Mouse (Mus musculus) MEL (cell line): ENCODE measurements around the gene Glod4. TPM values are rescaled to one million over a fixed set of nuclear protein-coding genes. Genes with fewer than 3 reads are reported as not detected.

Experiments used
- DNase-seq: peaks from one replicate; pipeline ENCODE4 v3.0.0; 2011; ENCODE audit warnings: low read depth, low spot score
- H3K27ac ChIP-seq: 2 replicates; pipeline ENCODE4 v1.5.1; 2012; ENCODE audit warnings: low read depth, mild to moderate bottlenecking, control low read depth, low read length, moderate library complexity; ENCODE audit not compliant: control insufficient read depth
- H3K27me3 ChIP-seq, 2 experiments: fragments of 150-350 bp in 1 of 2; sonication (generic) in 1 of 2; 2 replicates each; pipeline ENCODE4 v1.6.1; 2012; ENCODE audit warnings: low read length in 2 of 2, mild to moderate bottlenecking in 2 of 2, improper control_type of control experiment in 1 of 2, moderate library complexity in 1 of 2; ENCODE audit not compliant: insufficient read depth in 2 of 2, control insufficient read depth in 1 of 2
- H3K36me3 ChIP-seq, 2 experiments: 2 replicates each; pipeline ENCODE4 v1.6.1; 2012 to 2014; ENCODE audit warnings: low read length in 2 of 2, improper control_type of control experiment in 1 of 2, inconsistent platforms in 1 of 2, mild to moderate bottlenecking in 1 of 2; ENCODE audit not compliant: insufficient read depth in 2 of 2, control insufficient read depth in 1 of 2
- H3K4me1 ChIP-seq, 2 experiments: fragments of 150-350 bp in 1 of 2; sonication (generic) in 1 of 2; 2 replicates each; pipeline ENCODE4 v1.6.1; 2012; ENCODE audit warnings: low read length in 2 of 2, improper control_type of control experiment in 1 of 2, mild to moderate bottlenecking in 1 of 2; ENCODE audit not compliant: insufficient read depth in 2 of 2, control insufficient read depth in 1 of 2
- H3K4me3 ChIP-seq, 2 experiments: fragments of 150-350 bp in 1 of 2; sonication (generic) in 1 of 2; 2 replicates each; pipeline ENCODE4 v1.5.1; 2012; ENCODE audit warnings: low read depth in 2 of 2, low read length in 2 of 2, mild to moderate bottlenecking in 2 of 2, moderate library complexity in 2 of 2, control low read depth in 1 of 2, improper control_type of control experiment in 1 of 2; ENCODE audit not compliant: control insufficient read depth in 1 of 2, insufficient read depth in 1 of 2
- H3K79me2 ChIP-seq: 2 replicates; pipeline ENCODE4 v1.6.1; 2012; ENCODE audit warnings: mild to moderate bottlenecking, low read length, moderate library complexity; ENCODE audit not compliant: control insufficient read depth, poor library complexity, insufficient read depth
- H3K9ac ChIP-seq: 2 replicates; pipeline ENCODE4 v1.6.1; 2012; ENCODE audit warnings: low read depth, mild to moderate bottlenecking, control low read depth, low read length, moderate library complexity; ENCODE audit not compliant: control insufficient read depth, poor library complexity, severe bottlenecking
- H3K9me3 ChIP-seq: fragments of 150-350 bp; sonication (generic); replicated peaks from 2 replicates; pipeline ENCODE4 v1.6.1; 2012; ENCODE audit warnings: mild to moderate bottlenecking, low read length, improper control_type of control experiment, moderate library complexity; ENCODE audit not compliant: insufficient read depth
- CHD1 ChIP-seq: IDR thresholded peaks from 2 replicates; pipeline ENCODE4 v1.6.1; 2012; ENCODE audit warnings: low read depth, mild to moderate bottlenecking, inconsistent platforms, low read length, improper control_type of control experiment
- E2F4 ChIP-seq: IDR thresholded peaks from 2 replicates; pipeline ENCODE4 v1.6.1; 2011; ENCODE audit warnings: low read depth, low read length, improper control_type of control experiment, borderline replicate concordance
- ELF1 ChIP-seq: IDR thresholded peaks from 2 replicates; pipeline ENCODE4 v1.6.1; 2014; ENCODE audit warnings: low read depth, mild to moderate bottlenecking, inconsistent platforms, low read length, improper control_type of control experiment, moderate library complexity
- EP300 ChIP-seq, 2 experiments: IDR thresholded peaks; 2 replicates each; pipeline ENCODE4 v1.6.1; 2011; ENCODE audit warnings: improper control_type of control experiment in 2 of 2, low read length in 2 of 2, low read depth in 1 of 2, mild to moderate bottlenecking in 1 of 2
- ETS1 ChIP-seq: IDR thresholded peaks from 2 replicates; pipeline ENCODE4 v1.6.1; 2012; ENCODE audit warnings: low read depth, mild to moderate bottlenecking, inconsistent platforms, low read length, improper control_type of control experiment, moderate library complexity
- GABPA ChIP-seq: IDR thresholded peaks from 2 replicates; pipeline ENCODE4 v1.6.1; 2012; ENCODE audit warnings: low read depth, mild to moderate bottlenecking, inconsistent platforms, low read length, improper control_type of control experiment, moderate library complexity
- GATA1 ChIP-seq: IDR thresholded peaks from 2 replicates; pipeline ENCODE4 v1.6.1; 2011; ENCODE audit warnings: low read depth, low read length, improper control_type of control experiment
- HCFC1 ChIP-seq: IDR thresholded peaks from 2 replicates; pipeline ENCODE4 v1.6.1; 2012; ENCODE audit warnings: low read depth, mild to moderate bottlenecking, inconsistent platforms, low read length, improper control_type of control experiment, moderate library complexity
- MAFK ChIP-seq: IDR thresholded peaks from 2 replicates; pipeline ENCODE4 v1.6.1; 2011; ENCODE audit warnings: low read depth, mild to moderate bottlenecking, low read length, improper control_type of control experiment, borderline replicate concordance
- MXI1 ChIP-seq: IDR thresholded peaks from 2 replicates; pipeline ENCODE4 v1.6.1; 2011; ENCODE audit warnings: mild to moderate bottlenecking, low read depth, low read length, improper control_type of control experiment
- MYB ChIP-seq: IDR thresholded peaks from 2 replicates; pipeline ENCODE4 v1.6.1; 2011; ENCODE audit warnings: mild to moderate bottlenecking, low read depth, low read length, improper control_type of control experiment
- MYC ChIP-seq: IDR thresholded peaks from 2 replicates; pipeline ENCODE4 v1.6.1; 2011; ENCODE audit warnings: low read depth, mild to moderate bottlenecking, low read length, improper control_type of control experiment, moderate library complexity
- NRF1 ChIP-seq: IDR thresholded peaks from 2 replicates; pipeline ENCODE4 v1.6.1; 2014; ENCODE audit warnings: low read depth, mild to moderate bottlenecking, inconsistent platforms, low read length, improper control_type of control experiment, moderate library complexity; ENCODE audit not compliant: poor library complexity, insufficient read depth, severe bottlenecking
- POLR2A ChIP-seq, 2 experiments: IDR thresholded peaks; 2 replicates each; pipeline ENCODE4 v1.6.1; 2011 to 2012; ENCODE audit warnings: low read length in 2 of 2, mild to moderate bottlenecking in 2 of 2, control low read depth in 1 of 2, improper control_type of control experiment in 1 of 2, low read depth in 1 of 2, moderate library complexity in 1 of 2; ENCODE audit not compliant: control insufficient read depth in 1 of 2, insufficient read depth in 1 of 2, poor library complexity in 1 of 2
- POLR2AphosphoS2 ChIP-seq: IDR thresholded peaks from 2 replicates; pipeline ENCODE4 v1.6.1; 2011; ENCODE audit warnings: low read length, improper control_type of control experiment
- POLR2AphosphoS5 ChIP-seq: IDR thresholded peaks from 2 replicates; pipeline ENCODE4 v1.6.1; 2012; ENCODE audit warnings: low read depth, borderline replicate concordance, mild to moderate bottlenecking, inconsistent platforms, low read length, moderate library complexity, mixed read lengths
- RAD21 ChIP-seq: IDR thresholded peaks from 2 replicates; pipeline ENCODE4 v1.6.1; 2011; ENCODE audit warnings: mild to moderate bottlenecking, low read depth, low read length, improper control_type of control experiment
- RCOR1 ChIP-seq: IDR thresholded peaks from 2 replicates; pipeline ENCODE4 v1.6.1; 2012; ENCODE audit warnings: low read depth, mild to moderate bottlenecking, inconsistent platforms, low read length, improper control_type of control experiment
- SIN3A ChIP-seq: IDR thresholded peaks from 2 replicates; pipeline ENCODE4 v1.6.1; 2012; ENCODE audit warnings: low read length, improper control_type of control experiment, inconsistent platforms
- SMC3 ChIP-seq: IDR thresholded peaks from 2 replicates; pipeline ENCODE4 v1.6.1; 2011; ENCODE audit warnings: low read depth, low read length, improper control_type of control experiment
- TBP ChIP-seq: IDR thresholded peaks from 2 replicates; pipeline ENCODE4 v1.8.0; 2011; ENCODE audit warnings: low read depth, low read length, improper control_type of control experiment
- TCF12 ChIP-seq: IDR thresholded peaks from 2 replicates; pipeline ENCODE4 v1.6.1; 2014; ENCODE audit warnings: low read depth, mild to moderate bottlenecking, inconsistent platforms, low read length, improper control_type of control experiment, moderate library complexity
- UBTF ChIP-seq: IDR thresholded peaks from 2 replicates; pipeline ENCODE4 v1.6.1; 2012; ENCODE audit warnings: low read depth, mild to moderate bottlenecking, inconsistent platforms, low read length, improper control_type of control experiment, moderate library complexity, borderline replicate concordance; ENCODE audit not compliant: insufficient read depth
- USF1 ChIP-seq: IDR thresholded peaks from 2 replicates; pipeline ENCODE4 v1.6.1; 2014; ENCODE audit warnings: low read depth, mild to moderate bottlenecking, inconsistent platforms, low read length, improper control_type of control experiment, moderate library complexity
- ZNF384 ChIP-seq: IDR thresholded peaks from 2 replicates; pipeline ENCODE4 v1.6.1; 2012; ENCODE audit warnings: low read depth, mild to moderate bottlenecking, inconsistent platforms, low read length, improper control_type of control experiment
- polyA plus RNA-seq, 2 experiments: library from polyadenylated mRNA; stranded (reverse) in 1 of 2; unstranded in 1 of 2; fragments of >175 nt in 1 of 2; fragments of >200 nt in 1 of 2; gene quantifications; 2 replicates each; pipeline versions ENCODE4 v1.2.1 to v1.2.4; 2012; ENCODE audit warnings: low replicate concordance in 2 of 2, low read depth in 1 of 2; ENCODE audit not compliant: insufficient read length in 2 of 2, insufficient read depth in 1 of 2, missing spikeins in 1 of 2
- total RNA-seq: library from RNA; depleted of rRNA; stranded (reverse); fragments of 300-350 nt; gene quantifications from 2 replicates; pipeline ENCODE4 v1.2.3, GENCODE M21; 2012

The Glod4 gene
- total and polyA plus RNA-seq, 3 experiments, result 63.9 to 139 TPM; not detected in 1

- peak; percentile 90 for TF ChIP-seq MYC
- TF ChIP-seq UBTF, result no peak
- TF ChIP-seq ELF1, result peak; percentile 100
- peak; percentile 99 for TF ChIP-seq MXI1
- TF ChIP-seq MAFK, result no peak
- TF ChIP-seq GABPA, result 0 out of 2 replicates have a peak, but pooled peaks have one; percentile 28
- peak; percentile 65 for TF ChIP-seq TCF12
- TF ChIP-seq POLR2AphosphoS5, result no peak
- TF ChIP-seq HCFC1, result peak; percentile 95
- TF ChIP-seq RCOR1, result peak; percentile 55
- TF ChIP-seq SIN3A, result peak; percentile 100
- TF ChIP-seq ETS1, result 0 out of 2 replicates have a peak, but pooled peaks have one; percentile 35
- TF ChIP-seq GATA1, result peak; percentile 82
- no peak for TF ChIP-seq E2F4
- peak; percentile 79 to 96 for TF ChIP-seq POLR2A (IDR thresholded peaks at IDR 0.05; ENCODE audit: control insufficient read depth in 1 of 2, insufficient read depth in 1 of 2, low read depth in 1 of 2, low read length in 2 of 2, poor library complexity in 1 of 2)
- TF ChIP-seq USF1, result no peak
Measured at GRCm38 (mm10) chr11:76179495-76180145, 63.9 kb downstream of the Glod4 start, which contains the start of the genes Vps53 and Fam57a (continued).

GRCm38 (mm10) chr11:76178726-76179494, 64.6 kb downstream of the Glod4 start:
- H3K36me3 ChIP-seq, result peaks cover 1 to 13% of the 10 kb centered on the region in 2 experiments; a peak in 3 of 4 replicates
- DNase-seq, result peak; percentile 83
- no peaks in the 10 kb centered on the region for H3K9me3 ChIP-seq

More at GRCm38 (mm10) chr11:76178726-76179494, 64.6 kb downstream of the Glod4 start:
- no peak for TF ChIP-seq RCOR1
- peak; percentile 61; the same call in 1 of the 2 replicates for TF ChIP-seq TBP
- TF ChIP-seq ZNF384, result no peak
- TF ChIP-seq POLR2AphosphoS2, result no peak
- TF ChIP-seq MYB, result no peak
- peak in 1 of 2 experiments; percentile 15; a peak in 1 of 4 replicates for TF ChIP-seq EP300 (IDR thresholded peaks at IDR 0.05; ENCODE audit: low read depth in 1 of 2, low read length in 2 of 2)
- peak; percentile 12; the same call in 1 of the 2 replicates for TF ChIP-seq SMC3
- TF ChIP-seq CHD1, result peak; percentile 80
- TF ChIP-seq E2F4, result no peak; the same call in 1 of the 2 replicates
- TF ChIP-seq NRF1, result peak; percentile 82
- no peak; the same call in 1 of the 2 replicates for TF ChIP-seq HCFC1
- no peak for TF ChIP-seq RAD21
- Histone ChIP-seq H3K27ac (peak overlapping the region; percentile 63), H3K4me3 (peak overlapping the region; percentile 76 to 78), H3K27me3 (no peaks in the 10 kb centered on the region), H3K9ac (peak overlapping the region; percentile 85), H3K4me1 (peaks cover 5 to 6% of the 10 kb centered on the region in 2 experiments; a peak in 3 of 4 replicates), H3K79me2 (peaks cover 23% of the 10 kb centered on the region)
